8 mouse cellular contexts compared by ENCODE assay signal in the genomic region with DNA sequence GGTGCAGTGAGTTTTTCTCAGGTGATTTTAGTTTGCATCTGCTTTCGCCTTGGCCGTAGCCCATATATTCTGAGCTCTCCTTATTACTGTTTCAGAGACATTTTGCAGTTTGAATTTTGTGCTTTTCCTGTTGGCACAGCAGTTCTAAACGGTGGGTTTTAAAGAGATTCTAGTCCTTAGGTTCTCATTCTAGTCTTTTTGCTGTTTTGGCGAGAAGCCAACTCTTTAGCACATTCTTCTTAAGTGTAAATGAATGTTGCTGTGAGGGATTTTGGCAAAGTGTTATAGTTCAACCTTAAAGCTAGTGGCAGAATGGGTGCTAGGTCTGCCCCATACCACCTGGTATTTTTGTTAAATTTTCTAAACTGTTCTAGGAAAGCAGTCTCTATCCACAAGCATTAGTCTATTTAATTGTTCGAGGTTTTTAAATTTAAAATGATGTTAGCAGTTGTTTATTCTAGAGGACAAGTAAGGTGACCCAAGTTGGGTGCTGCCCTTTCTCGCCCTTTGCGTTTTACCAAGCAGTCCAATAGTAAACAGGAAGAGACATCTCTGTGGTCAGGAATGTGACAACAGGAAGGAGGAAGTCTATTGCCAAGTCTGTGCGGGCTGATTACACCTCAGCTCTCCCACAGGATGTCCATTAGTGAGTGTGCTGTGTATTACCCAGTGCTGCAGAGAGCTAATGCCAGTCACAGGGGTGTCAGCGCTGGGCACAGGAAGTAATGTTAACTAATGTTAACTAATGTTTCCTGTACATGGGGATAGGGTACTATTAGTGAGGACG. TPM values are rescaled to one million over a fixed set of nuclear protein-coding genes. Genes with fewer than 3 reads are reported as not detected.
DNase-seq lines count a peak whose midpoint lies in the region; ATAC-seq and TF ChIP-seq lines count a peak whose summit lies in the region.

No protein-coding gene starts in this region.

- no peak for DNase-seq in stomach, postnatal 0 days (ENCODE audit: low spot score)
- no peak for DNase-seq in liver, embryonic 13.5 days
- peak; percentile 35 for DNase-seq in yolk sac, embryonic 10.5 days (ENCODE audit: low spot score)
- no peak for DNase-seq in layer of hippocampus, postnatal 10 days (ENCODE audit: low spot score in 2 of 2)

- no peak overlapping the region for H3K4me2 ChIP-seq in stomach, embryonic 14.5 days (replicated peaks; ENCODE audit: low read depth, low read length)
- H3K4me2 ChIP-seq in stomach, postnatal 0 days (replicated peaks; ENCODE audit: low read depth): no peak overlapping the region
- peak overlapping the region; percentile 0; the same call in 1 of the 2 replicates for H3K4me2 ChIP-seq in heart, embryonic 13.5 days
- H3K4me2 ChIP-seq in liver, embryonic 13.5 days: peak overlapping the region; percentile 43
- no peak overlapping the region for H3K4me2 ChIP-seq in hindbrain, embryonic 16.5 days (ENCODE audit: low read length)
- H3K4me2 ChIP-seq in forebrain, embryonic 16.5 days (ENCODE audit: low read length): no peak overlapping the region

- ATAC-seq in stomach, embryonic 14.5 days (ENCODE audit: insufficient number of reproducible peaks, insufficient read depth, low FRiP score, low read depth): peak; percentile 37; the same call in 1 of the 2 replicates
- no peak for ATAC-seq in stomach, postnatal 0 days (ENCODE audit: low FRiP score, low TSS enrichment)
- no peak for ATAC-seq in heart, embryonic 13.5 days (ENCODE audit: extremely low read depth, insufficient number of reproducible peaks, low FRiP score, low TSS enrichment)
- ATAC-seq in liver, embryonic 13.5 days (ENCODE audit: low read depth): peak; percentile 74
- ATAC-seq in hindbrain, embryonic 16.5 days: no peak
- ATAC-seq in forebrain, embryonic 16.5 days: no peak

- H3K27me3 ChIP-seq in stomach, embryonic 14.5 days (ENCODE audit: control insufficient read depth, insufficient read depth, low read length): no peaks in the 10 kb centered on the region
- no peaks in the 10 kb centered on the region for H3K27me3 ChIP-seq in stomach, postnatal 0 days (ENCODE audit: control insufficient read depth, insufficient read depth, low read length)
- no peaks in the 10 kb centered on the region for H3K27me3 ChIP-seq in heart, embryonic 13.5 days (replicated peaks)
- H3K27me3 ChIP-seq in liver, embryonic 13.5 days: no peaks in the 10 kb centered on the region
- no peaks in the 10 kb centered on the region for H3K27me3 ChIP-seq in hindbrain, embryonic 16.5 days (replicated peaks; ENCODE audit: control insufficient read depth, insufficient read depth, low read length)
- H3K27me3 ChIP-seq in forebrain, embryonic 16.5 days (replicated peaks; ENCODE audit: control insufficient read depth, insufficient read depth, low read length): peaks cover 4% of the 10 kb centered on the region; the same call in 1 of the 2 replicates

- H3K4me1 ChIP-seq in stomach, embryonic 14.5 days (ENCODE audit: control insufficient read depth, insufficient read depth, low read length): 0 out of 2 replicates have a peak, but pooled peaks cover 6% of the 10 kb centered on the region
- H3K4me1 ChIP-seq in stomach, postnatal 0 days (replicated peaks; ENCODE audit: control insufficient read depth, insufficient read depth): no peaks in the 10 kb centered on the region
- peaks cover 40% of the 10 kb centered on the region for H3K4me1 ChIP-seq in heart, embryonic 13.5 days
- peaks cover 77% of the 10 kb centered on the region for H3K4me1 ChIP-seq in liver, embryonic 13.5 days (replicated peaks)
- H3K4me1 ChIP-seq in hindbrain, embryonic 16.5 days (ENCODE audit: control insufficient read depth, insufficient read depth, low read depth, low read length): peaks cover 5% of the 10 kb centered on the region
- H3K4me1 ChIP-seq in forebrain, embryonic 16.5 days (replicated peaks; ENCODE audit: control insufficient read depth, insufficient read depth, low read length): peaks cover 16% of the 10 kb centered on the region

- H3K36me3 ChIP-seq in stomach, embryonic 14.5 days (ENCODE audit: control insufficient read depth, insufficient read depth, low read length): no peaks in the 10 kb centered on the region
- no peaks in the 10 kb centered on the region for H3K36me3 ChIP-seq in stomach, postnatal 0 days (ENCODE audit: control insufficient read depth, insufficient read depth, low read length)
- no peaks in the 10 kb centered on the region for H3K36me3 ChIP-seq in heart, embryonic 13.5 days
- no peaks in the 10 kb centered on the region for H3K36me3 ChIP-seq in liver, embryonic 13.5 days
- H3K36me3 ChIP-seq in hindbrain, embryonic 16.5 days (ENCODE audit: control insufficient read depth, insufficient read depth, low read length): no peaks in the 10 kb centered on the region
- H3K36me3 ChIP-seq in forebrain, embryonic 16.5 days (ENCODE audit: control insufficient read depth, insufficient read depth): no peaks in the 10 kb centered on the region

- H3K27ac ChIP-seq in stomach, embryonic 14.5 days (ENCODE audit: low read length): no peak overlapping the region
- H3K27ac ChIP-seq in stomach, postnatal 0 days (replicated peaks): no peak overlapping the region
- peak overlapping the region; percentile 46 for H3K27ac ChIP-seq in heart, embryonic 13.5 days (replicated peaks)
- peak overlapping the region; percentile 75 for H3K27ac ChIP-seq in liver, embryonic 13.5 days
- no peak overlapping the region for H3K27ac ChIP-seq in hindbrain, embryonic 16.5 days (ENCODE audit: low read depth, low read length)
- no peak overlapping the region; the same call in 1 of the 2 replicates for H3K27ac ChIP-seq in forebrain, embryonic 16.5 days (ENCODE audit: low read length)

- no peak overlapping the region for H3K4me3 ChIP-seq in stomach, embryonic 14.5 days (ENCODE audit: low read depth, low read length)
- no peak overlapping the region for H3K4me3 ChIP-seq in stomach, postnatal 0 days (ENCODE audit: low read depth, low read length)
- no peak overlapping the region for H3K4me3 ChIP-seq in heart, embryonic 13.5 days
- H3K4me3 ChIP-seq in liver, embryonic 13.5 days (replicated peaks): no peak overlapping the region
- H3K4me3 ChIP-seq in hindbrain, embryonic 16.5 days (ENCODE audit: low read length): no peak overlapping the region
- no peak overlapping the region for H3K4me3 ChIP-seq in forebrain, embryonic 16.5 days (replicated peaks; ENCODE audit: low read length)

- no peak for TF ChIP-seq EP300 in stomach, postnatal 0 days (optimal IDR thresholded peaks at IDR 0.05)

- no peak overlapping the region for H3K9ac ChIP-seq in stomach, embryonic 14.5 days (replicated peaks; ENCODE audit: low read depth, low read length)
- H3K9ac ChIP-seq in stomach, postnatal 0 days (ENCODE audit: low read length): no peak overlapping the region
- H3K9ac ChIP-seq in heart, embryonic 13.5 days: no peak overlapping the region
- H3K9ac ChIP-seq in liver, embryonic 13.5 days: peak overlapping the region; percentile 62
- no peak overlapping the region for H3K9ac ChIP-seq in hindbrain, embryonic 16.5 days (ENCODE audit: low read depth, low read length)
- H3K9ac ChIP-seq in forebrain, embryonic 16.5 days (replicated peaks; ENCODE audit: low read depth, low read length): no peak overlapping the region

- 51% methylated on average over 10 of the region's 10 CpGs for WGBS in stomach, embryonic 14.5 days
- WGBS in stomach, postnatal 0 days: 51% methylated on average over 10 of the region's 10 CpGs
- WGBS in heart, embryonic 13.5 days: 54% methylated on average over 10 of the region's 10 CpGs
- WGBS in liver, embryonic 13.5 days (ENCODE audit: insufficient replicate concordance): 26% methylated on average over 10 of the region's 10 CpGs
- 74% methylated on average over 10 of the region's 10 CpGs for WGBS in hindbrain, embryonic 16.5 days
- 59% methylated on average over 10 of the region's 10 CpGs for WGBS in forebrain, embryonic 16.5 days

- no peak for TF ChIP-seq CTCF in stomach, postnatal 0 days (IDR thresholded peaks at IDR 0.05; ENCODE audit: low read depth)

- H3K9me3 ChIP-seq in stomach, embryonic 14.5 days (ENCODE audit: control insufficient read depth, low read depth, low read length): no peaks in the 10 kb centered on the region
- H3K9me3 ChIP-seq in stomach, postnatal 0 days (ENCODE audit: control insufficient read depth, low read length): no peaks in the 10 kb centered on the region
- no peaks in the 10 kb centered on the region for H3K9me3 ChIP-seq in heart, embryonic 13.5 days
- no peaks in the 10 kb centered on the region for H3K9me3 ChIP-seq in liver, embryonic 13.5 days (replicated peaks)
- H3K9me3 ChIP-seq in hindbrain, embryonic 16.5 days (ENCODE audit: control insufficient read depth, low read length): no peaks in the 10 kb centered on the region
- no peaks in the 10 kb centered on the region for H3K9me3 ChIP-seq in forebrain, embryonic 16.5 days (ENCODE audit: control insufficient read depth, low read length)

RNA-seq across cellular contexts. Expression of a gene that starts 11.1 kb away (rescaled TPM):
- 12.8 and 13.7 TPM in 2 replicates for polyA plus RNA-seq in stomach, embryonic 14.5 days (2014; fragmentation: Nextera tagmentation; extraction: Ambion mirVana)
- polyA plus RNA-seq in stomach, postnatal 0 days (2015; fragmentation: Nextera tagmentation; extraction: Ambion mirVana): 8.7 and 9.0 TPM in 2 replicates
- polyA plus RNA-seq in heart, embryonic 13.5 days (2015; fragmentation: Nextera tagmentation; extraction: Ambion mirVana): 17.2 and 18.1 TPM in 2 replicates
- 34.3 and 41.6 TPM in 2 replicates for polyA plus RNA-seq in liver, embryonic 13.5 days (2015; fragmentation: Nextera tagmentation; extraction: Ambion mirVana)
- 10 to 100 TPM; 54.9 to 59.6 TPM for total RNA-seq in layer of hippocampus, postnatal 10 days (2021)
- 21.7 and 22.5 TPM in 2 replicates for polyA plus RNA-seq in hindbrain, embryonic 16.5 days (2015; fragmentation: Nextera tagmentation; extraction: Ambion mirVana)
- polyA plus RNA-seq in forebrain, embryonic 16.5 days (2015; fragmentation: Nextera tagmentation; extraction: Ambion mirVana): 28.3 and 30.1 TPM in 2 replicates

Comparison
In these comparisons a context has a peak if more than half of its experiments do, and no peak if none do; other contexts are left out.
1. ATAC-seq: peak in stomach, embryonic 14.5 days (single experiment) and liver, embryonic 13.5 days (single experiment); none in stomach, postnatal 0 days (single experiment), heart, embryonic 13.5 days (single experiment), hindbrain, embryonic 16.5 days (single experiment) and forebrain, embryonic 16.5 days (single experiment).
2. H3K27ac ChIP-seq: peak in heart, embryonic 13.5 days (single experiment) and liver, embryonic 13.5 days (single experiment); none in stomach, embryonic 14.5 days (single experiment), stomach, postnatal 0 days (single experiment), hindbrain, embryonic 16.5 days (single experiment) and forebrain, embryonic 16.5 days (single experiment).
3. H3K4me2 ChIP-seq: peak in heart, embryonic 13.5 days (single experiment) and liver, embryonic 13.5 days (single experiment); none in stomach, embryonic 14.5 days (single experiment), stomach, postnatal 0 days (single experiment), hindbrain, embryonic 16.5 days (single experiment) and forebrain, embryonic 16.5 days (single experiment).